Comparison of ENCODE assay signal across 19 mouse cellular contexts in the genomic region with DNA sequence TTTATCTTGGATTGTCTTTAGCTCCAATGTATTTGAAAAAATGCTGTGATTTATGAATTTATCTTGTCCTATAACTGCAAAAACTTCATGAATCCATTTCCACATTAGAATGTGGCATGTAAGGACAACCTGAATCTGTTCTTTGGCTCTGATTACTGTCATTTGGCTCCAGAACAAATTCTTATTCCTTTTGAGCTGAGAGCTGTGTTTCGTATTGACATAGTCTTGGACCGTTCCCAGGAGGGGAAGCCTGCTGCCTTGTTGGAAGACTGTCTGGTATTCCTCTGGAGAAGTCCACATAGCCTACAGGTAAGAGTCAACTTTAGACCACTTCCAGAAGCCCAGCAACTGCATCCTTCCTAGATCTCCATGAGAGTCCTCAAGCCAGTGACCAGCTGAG.
DNase-seq lines count a peak whose midpoint lies in the region; ATAC-seq lines count a peak whose summit lies in the region.
"Had no signal": no experiment of that assay in that cellular context is flagged by ENCODE, and none has a peak within 500 bp of the region (broad histone marks: within the 10 kb centered on the region; RNA-seq: fewer than 3 reads in every experiment).

No protein-coding gene starts in this region.

- peak; percentile 27 for ATAC-seq in frontal cortex, adult (ENCODE audit: low TSS enrichment)
- ATAC-seq: CD4-positive, CD25-positive, alpha-beta regulatory T cell, adult 4 months; forebrain, embryonic 15.5 days; intestine, postnatal 0 days had no signal

- DNase-seq in cerebellum, postnatal 10 days = peak; percentile 23 to 27
- no peak for DNase-seq in cerebellum, adult 18-20 months
- no peak for DNase-seq in frontal cortex, postnatal 10 days (ENCODE audit: low spot score in 2 of 2)
- peak; percentile 30 to 71 for DNase-seq in left cerebral cortex, postnatal 14 days (ENCODE audit: low spot score in 2 of 2)
- DNase-seq in left cerebral cortex, adult 18-20 months (ENCODE audit: low spot score in 2 of 2) = no peak
- DNase-seq in right cerebral cortex, postnatal 14 days = peak; percentile 22
- no peak for DNase-seq in right cerebral cortex, postnatal 4 days
- DNase-seq: adrenal gland, postnatal 10 days; B cell, adult 2 months; cerebellum, adult 8-10 months; cerebellum, postnatal 36 days; embryo, embryonic 11 days; gastrocnemius, adult 2 months; gastrocnemius, postnatal 36 days; heart, adult 18-20 months had no signal

- intact Hi-C loops in left cerebral cortex, postnatal 14 days (cut with DNase I) = no loop called here

Comparison
In these comparisons a context has a peak if more than half of its experiments do, and no peak if none do; other contexts are left out.
1. DNase-seq: peak in cerebellum, postnatal 10 days (2 of 2), left cerebral cortex, postnatal 14 days (2 of 2) and right cerebral cortex, postnatal 14 days (single experiment); none in cerebellum, adult 18-20 months (0 of 2), frontal cortex, postnatal 10 days (0 of 2), left cerebral cortex, adult 18-20 months (0 of 2) and right cerebral cortex, postnatal 4 days (single experiment).